Comparison of ENCODE assay signal across 11 mouse cellular contexts in the genomic region with DNA sequence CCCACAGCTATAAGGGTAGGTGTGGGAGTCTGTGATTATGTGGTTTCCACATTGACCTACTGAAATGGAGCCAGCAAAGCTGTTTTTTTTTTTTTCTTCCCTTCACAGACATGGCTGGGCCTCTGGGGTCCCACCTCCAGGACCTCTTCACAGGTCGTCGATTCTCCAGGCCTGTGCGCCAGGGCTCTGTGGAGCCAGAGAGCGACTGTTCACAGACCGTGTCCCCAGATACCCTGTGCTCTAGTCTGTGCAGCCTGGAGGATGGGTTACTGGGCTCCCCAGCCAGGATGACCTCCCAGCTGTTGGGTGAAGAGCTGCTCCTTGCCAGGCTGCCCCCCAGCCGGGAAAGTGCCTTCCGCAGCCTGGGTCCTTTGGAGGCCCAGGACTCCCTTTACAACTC. TPM values are rescaled to one million over a fixed set of nuclear protein-coding genes. Genes with fewer than 3 reads are reported as not detected.
DNase-seq lines count a peak whose midpoint lies in the region; ATAC-seq and TF ChIP-seq lines count a peak whose summit lies in the region.
"Had no signal": no experiment of that assay in that cellular context is flagged by ENCODE, and none has a peak within 500 bp of the region (broad histone marks: within the 10 kb centered on the region; RNA-seq: fewer than 3 reads in every experiment).

No protein-coding gene starts in this region.

- 46% methylated on average over 7 of the region's 7 CpGs for WGBS in hindbrain, embryonic 11.5 days
- 37% methylated on average over 7 of the region's 7 CpGs for WGBS in hindbrain, embryonic 14.5 days
- WGBS in forebrain, embryonic 15.5 days: 48% methylated on average over 7 of the region's 7 CpGs
- 31% methylated on average over 7 of the region's 7 CpGs for WGBS in midbrain, embryonic 13.5 days

- peak overlapping the region; percentile 41; the same call in 1 of the 2 replicates for H3K9ac ChIP-seq in hindbrain, embryonic 11.5 days (ENCODE audit: low read depth, low read length)
- H3K9ac ChIP-seq in hindbrain, embryonic 14.5 days: no peak overlapping the region
- H3K9ac ChIP-seq in ES-E14 (ENCODE audit: insufficient read depth, low read depth, low read length, poor library complexity, severe bottlenecking): peak overlapping the region; percentile 65
- no peak overlapping the region for H3K9ac ChIP-seq in forebrain, embryonic 15.5 days (replicated peaks)
- H3K9ac ChIP-seq in midbrain, embryonic 13.5 days (replicated peaks): peak overlapping the region; percentile 55

- H3K4me2 ChIP-seq in hindbrain, embryonic 11.5 days (replicated peaks; ENCODE audit: low read depth, low read length): no peak overlapping the region
- no peak overlapping the region for H3K4me2 ChIP-seq in hindbrain, embryonic 14.5 days (replicated peaks)
- no peak overlapping the region for H3K4me2 ChIP-seq in forebrain, embryonic 15.5 days (replicated peaks)
- no peak overlapping the region; the same call in 1 of the 2 replicates for H3K4me2 ChIP-seq in midbrain, embryonic 13.5 days (replicated peaks)

- ATAC-seq in hindbrain, embryonic 11.5 days (ENCODE audit: low FRiP score): peak; percentile 15; the same call in 1 of the 2 replicates
- no peak for ATAC-seq in hindbrain, embryonic 14.5 days (ENCODE audit: low FRiP score)
- 0 out of 2 replicates have a peak, but pooled peaks have one; percentile 15 for ATAC-seq in forebrain, embryonic 15.5 days (replicated peaks)
- ATAC-seq in midbrain, embryonic 13.5 days: peak; percentile 37

- H3K27ac ChIP-seq in hindbrain, embryonic 11.5 days (ENCODE audit: low read depth, low read length): peak overlapping the region; percentile 63
- H3K27ac ChIP-seq in hindbrain, embryonic 14.5 days: no peak overlapping the region
- peak overlapping the region; percentile 79 for H3K27ac ChIP-seq in ES-E14 (ENCODE audit: insufficient read depth, low read depth, low read length, poor library complexity, severe bottlenecking)
- H3K27ac ChIP-seq in forebrain, embryonic 15.5 days (replicated peaks): peak overlapping the region; percentile 45; the same call in 1 of the 2 replicates
- peak overlapping the region; percentile 71 for H3K27ac ChIP-seq in midbrain, embryonic 13.5 days

- H3K9me3 ChIP-seq in hindbrain, embryonic 11.5 days (ENCODE audit: control insufficient read depth, low read length): no peaks in the 10 kb centered on the region
- H3K9me3 ChIP-seq in hindbrain, embryonic 14.5 days (ENCODE audit: control insufficient read depth, low read length): no peaks in the 10 kb centered on the region
- no peaks in the 10 kb centered on the region for H3K9me3 ChIP-seq in ES-E14 (ENCODE audit: control insufficient read depth, insufficient read depth, low read depth, low read length)
- H3K9me3 ChIP-seq in forebrain, embryonic 15.5 days: no peaks in the 10 kb centered on the region
- H3K9me3 ChIP-seq in midbrain, embryonic 13.5 days: no peaks in the 10 kb centered on the region
- H3K9me3 ChIP-seq: megakaryocyte, embryonic 14.5 days had no signal

- in situ Hi-C loops in ES-E14 (cut with MboI; ENCODE audit: low sequenced_read_pairs in 2 of 2, unreplicated experiment in 2 of 2): no loop called here

- H3K4me3 ChIP-seq in hindbrain, embryonic 11.5 days (ENCODE audit: low read depth, low read length): no peak overlapping the region
- H3K4me3 ChIP-seq in hindbrain, embryonic 14.5 days (replicated peaks; ENCODE audit: low read length): no peak overlapping the region
- peak overlapping the region; percentile 65 to 67 for H3K4me3 ChIP-seq in ES-E14 (ENCODE audit: insufficient read depth in 1 of 2, low read depth in 1 of 2, low read length in 2 of 2, poor library complexity in 1 of 2, severe bottlenecking in 1 of 2)
- H3K4me3 ChIP-seq in forebrain, embryonic 15.5 days: no peak overlapping the region
- no peak overlapping the region for H3K4me3 ChIP-seq in midbrain, embryonic 13.5 days (replicated peaks)
- H3K4me3 ChIP-seq: megakaryocyte, embryonic 14.5 days had no signal

- intact Hi-C loops in left cerebral cortex, postnatal 4 days (cut with DNase I): no loop called here

- H3K4me1 ChIP-seq in hindbrain, embryonic 11.5 days (replicated peaks; ENCODE audit: control insufficient read depth, insufficient read depth, low read length): peaks cover 16% of the 10 kb centered on the region
- peaks cover 24% of the 10 kb centered on the region for H3K4me1 ChIP-seq in hindbrain, embryonic 14.5 days (replicated peaks; ENCODE audit: control insufficient read depth, insufficient read depth, low read length)
- peaks cover 4 to 17% of the 10 kb centered on the region in 2 experiments for H3K4me1 ChIP-seq in ES-E14 (ENCODE audit: control insufficient read depth in 2 of 2, insufficient read depth in 2 of 2, low read length in 2 of 2, poor library complexity in 1 of 2)
- H3K4me1 ChIP-seq in forebrain, embryonic 15.5 days: peaks cover 19% of the 10 kb centered on the region
- peaks cover 37% of the 10 kb centered on the region for H3K4me1 ChIP-seq in midbrain, embryonic 13.5 days (replicated peaks)

- DNase-seq in hindbrain, embryonic 11.5 days (ENCODE audit: low spot score): no peak
- DNase-seq in hindbrain, embryonic 14.5 days (ENCODE audit: low spot score): no peak
- no peak for DNase-seq in ES-E14 (ENCODE audit: low read depth, low spot score)
- DNase-seq in left cerebral cortex, postnatal 4 days: no peak
- no peak for DNase-seq in adipocyte (ENCODE audit: low spot score)
- no peak for DNase-seq in layer of hippocampus, adult 9-11 months
- DNase-seq: adrenal gland, adult 8-10 months had no signal

- no peaks in the 10 kb centered on the region for H3K27me3 ChIP-seq in hindbrain, embryonic 11.5 days (ENCODE audit: control insufficient read depth, insufficient read depth, low read length)
- H3K27me3 ChIP-seq in hindbrain, embryonic 14.5 days (ENCODE audit: control insufficient read depth, insufficient read depth, low read length): no peaks in the 10 kb centered on the region
- H3K27me3 ChIP-seq in forebrain, embryonic 15.5 days: no peaks in the 10 kb centered on the region
- no peaks in the 10 kb centered on the region for H3K27me3 ChIP-seq in midbrain, embryonic 13.5 days

- no peaks in the 10 kb centered on the region for H3K36me3 ChIP-seq in hindbrain, embryonic 11.5 days (ENCODE audit: control insufficient read depth, insufficient read depth, low read length)
- peaks cover 50% of the 10 kb centered on the region for H3K36me3 ChIP-seq in hindbrain, embryonic 14.5 days (replicated peaks; ENCODE audit: control insufficient read depth, insufficient read depth)
- peaks cover 7% of the 10 kb centered on the region for H3K36me3 ChIP-seq in ES-E14 (ENCODE audit: control insufficient read depth, insufficient read depth, low read length, poor library complexity, severe bottlenecking)
- peaks cover 31% of the 10 kb centered on the region for H3K36me3 ChIP-seq in forebrain, embryonic 15.5 days
- peaks cover 65% of the 10 kb centered on the region for H3K36me3 ChIP-seq in midbrain, embryonic 13.5 days

TF ChIP-seq in ES-E14, 5 proteins besides CTCF, POLR2A, EP300 and RAD21:
- TF ChIP-seq ZNF384 (IDR thresholded peaks at IDR 0.05; ENCODE audit: low read depth, low read length): no peak
- no peak for TF ChIP-seq HCFC1 (IDR thresholded peaks at IDR 0.05; ENCODE audit: borderline replicate concordance, insufficient read depth, low read length)
- no peak for TF ChIP-seq CHD2 (IDR thresholded peaks at IDR 0.05; ENCODE audit: low read depth, low read length)

RNA-seq across cellular contexts. Expression of a gene that starts 8.3 kb away (rescaled TPM):
- polyA plus RNA-seq in hindbrain, embryonic 11.5 days (2014; fragmentation: Nextera tagmentation; extraction: Ambion mirVana): 11.2 and 11.8 TPM in 2 replicates
- 41.8 and 44.2 TPM in 2 replicates for polyA plus RNA-seq in hindbrain, embryonic 14.5 days (2014; fragmentation: Nextera tagmentation; extraction: Ambion mirVana)
- 1.9 and 2.6 TPM in 2 replicates for total RNA-seq in ES-E14 (2012; rRNA removed)
- polyA plus RNA-seq in forebrain, embryonic 15.5 days (2015; fragmentation: Nextera tagmentation; extraction: Ambion mirVana): 51.8 and 54.4 TPM in 2 replicates
- polyA plus RNA-seq in midbrain, embryonic 13.5 days (2015; fragmentation: Nextera tagmentation; extraction: Ambion mirVana): 35.7 and 37.3 TPM in 2 replicates
- total RNA-seq in left cerebral cortex, postnatal 4 days (2021): 100 to 1,000 TPM; 101 to 115 TPM

RNA-seq across cellular contexts. Expression of a gene that starts 16.1 kb away (rescaled TPM):
- 103 and 105 TPM in 2 replicates for polyA plus RNA-seq in hindbrain, embryonic 11.5 days (2014; fragmentation: Nextera tagmentation; extraction: Ambion mirVana)
- polyA plus RNA-seq in hindbrain, embryonic 14.5 days (2014; fragmentation: Nextera tagmentation; extraction: Ambion mirVana): 93.2 and 95.9 TPM in 2 replicates
- total RNA-seq in ES-E14 (2012; rRNA removed): 125 and 134 TPM in 2 replicates
- polyA plus RNA-seq in forebrain, embryonic 15.5 days (2015; fragmentation: Nextera tagmentation; extraction: Ambion mirVana): 86.4 and 96.1 TPM in 2 replicates
- 86.3 and 87.9 TPM in 2 replicates for polyA plus RNA-seq in midbrain, embryonic 13.5 days (2015; fragmentation: Nextera tagmentation; extraction: Ambion mirVana)
- 10 to 100 TPM; 30.5 to 32.0 TPM for total RNA-seq in left cerebral cortex, postnatal 4 days (2021)

RNA-seq across cellular contexts. Expression of a gene that starts 16.2 kb away (rescaled TPM):
- polyA plus RNA-seq in hindbrain, embryonic 11.5 days (2014; fragmentation: Nextera tagmentation; extraction: Ambion mirVana): 20.7 and 22.0 TPM in 2 replicates
- 28.7 and 32.1 TPM in 2 replicates for polyA plus RNA-seq in hindbrain, embryonic 14.5 days (2014; fragmentation: Nextera tagmentation; extraction: Ambion mirVana)
- total RNA-seq in ES-E14 (2012; rRNA removed): 38.2 and 104 TPM in 2 replicates
- polyA plus RNA-seq in forebrain, embryonic 15.5 days (2015; fragmentation: Nextera tagmentation; extraction: Ambion mirVana): 19.2 and 19.8 TPM in 2 replicates
- 20.6 and 32.0 TPM in 2 replicates for polyA plus RNA-seq in midbrain, embryonic 13.5 days (2015; fragmentation: Nextera tagmentation; extraction: Ambion mirVana)
- total RNA-seq in left cerebral cortex, postnatal 4 days (2021): 10 to 100 TPM; 38.8 to 40.3 TPM

RNA-seq across cellular contexts. Expression of a gene that starts 31.6 kb away (rescaled TPM):
- polyA plus RNA-seq in hindbrain, embryonic 11.5 days (2014; fragmentation: Nextera tagmentation; extraction: Ambion mirVana): 2.3 and 3.1 TPM in 2 replicates
- polyA plus RNA-seq in hindbrain, embryonic 14.5 days (2014; fragmentation: Nextera tagmentation; extraction: Ambion mirVana): 5.4 and 7.3 TPM in 2 replicates
- total RNA-seq in ES-E14 (2012; rRNA removed): 3.7 and 9.6 TPM in 2 replicates
- polyA plus RNA-seq in forebrain, embryonic 15.5 days (2015; fragmentation: Nextera tagmentation; extraction: Ambion mirVana): 3.5 and 3.7 TPM in 2 replicates
- polyA plus RNA-seq in midbrain, embryonic 13.5 days (2015; fragmentation: Nextera tagmentation; extraction: Ambion mirVana): 3.8 and 4.3 TPM in 2 replicates
- total RNA-seq in left cerebral cortex, postnatal 4 days (2021): 10 to 100 TPM; 15.4 to 18.6 TPM
- total RNA-seq: hematopoietic stem cell, adult 5-6 weeks had no signal

RNA-seq across cellular contexts. Expression of a gene that starts 33.0 kb away (rescaled TPM):
- polyA plus RNA-seq in hindbrain, embryonic 11.5 days (2014; fragmentation: Nextera tagmentation; extraction: Ambion mirVana): 0.39 and 0.83 TPM in 2 replicates
- polyA plus RNA-seq in hindbrain, embryonic 14.5 days (2014; fragmentation: Nextera tagmentation; extraction: Ambion mirVana): 0.86 and 1.2 TPM in 2 replicates
- 0.18 and 1.2 TPM in 2 replicates for total RNA-seq in ES-E14 (2012; rRNA removed)
- polyA plus RNA-seq in forebrain, embryonic 15.5 days (2015; fragmentation: Nextera tagmentation; extraction: Ambion mirVana): 0.80 and 0.91 TPM in 2 replicates
- 0.71 and 1.4 TPM in 2 replicates for polyA plus RNA-seq in midbrain, embryonic 13.5 days (2015; fragmentation: Nextera tagmentation; extraction: Ambion mirVana)
- total RNA-seq in left cerebral cortex, postnatal 4 days (2021): 1 to 10 TPM; 1.2 to 2.3 TPM
- total RNA-seq: hematopoietic stem cell, adult 5-6 weeks had no signal

Comparison
In these comparisons a context has a peak if more than half of its experiments do, and no peak if none do; other contexts are left out.
1. H3K9ac ChIP-seq: peak in hindbrain, embryonic 11.5 days (single experiment), ES-E14 (single experiment) and midbrain, embryonic 13.5 days (single experiment); none in hindbrain, embryonic 14.5 days (single experiment) and forebrain, embryonic 15.5 days (single experiment).
2. H3K4me3 ChIP-seq: peak in ES-E14 (2 of 2); none in hindbrain, embryonic 11.5 days (single experiment), hindbrain, embryonic 14.5 days (single experiment), forebrain, embryonic 15.5 days (single experiment) and midbrain, embryonic 13.5 days (single experiment).